Mouse (Mus musculus): ENCODE results near the gene Ifit1bl1. TPM values are rescaled to one million over a fixed set of nuclear protein-coding genes. Genes with fewer than 3 reads are reported as not detected.

Ifit1bl1 gene
- polyA plus RNA-seq, 2 experiments = 0.10 to 0.12 TPM

- H3K27me3 ChIP-seq (ENCODE audit: control insufficient read depth, insufficient read depth, low read length) = no peaks in the 10 kb centered on the region
- no peak within 1 kb of the TSS for H3K27ac ChIP-seq
- no peak for TF ChIP-seq EP300 (IDR thresholded peaks at IDR 0.05; ENCODE audit: low read depth)
- no peak for TF ChIP-seq CTCF (IDR thresholded peaks at IDR 0.05; ENCODE audit: low read depth)
- H3K9ac ChIP-seq (replicated peaks) = no peak within 1 kb of the TSS
- H3K4me3 ChIP-seq (ENCODE audit: insufficient read depth in 1 of 2, low read depth in 2 of 2, low read length in 2 of 2) = peak within 1 kb of the TSS; percentile 2 to 18; a peak in 1 of 4 replicates
- DNase-seq (ENCODE audit: low read depth in 3 of 3, low spot score in 3 of 3) (no peak), ATAC-seq (ENCODE audit: insufficient read depth) (0 out of 2 replicates have a peak, but pooled peaks have one; percentile 17)
- no peaks in the 10 kb centered on the region for H3K36me3 ChIP-seq (replicated peaks; ENCODE audit: control insufficient read depth, insufficient read depth, low read depth)
- H3K4me2 ChIP-seq (ENCODE audit: low read depth) = peak within 1 kb of the TSS; percentile 44
- peaks cover 4 to 9% of the 10 kb centered on the region in 2 experiments for H3K4me1 ChIP-seq (replicated peaks; ENCODE audit: control insufficient read depth in 2 of 2, insufficient read depth in 2 of 2, low read length in 1 of 2)
- 26% methylated on average over 4 of the region's 4 CpGs for WGBS (ENCODE audit: insufficient replicate concordance)
- H3K9me3 ChIP-seq (ENCODE audit: control insufficient read depth, low read length) = no peaks in the 10 kb centered on the region
These were observed 38.9 kb upstream of the Ifit1bl1 start, which contains the start of the genes Ifit1bl2 and Ifit1 for GRCm38 (mm10) chr19:34640623-34641022. Ifit1bl2 (minus strand) TSS chr19:34640743. Ifit1 (plus strand) TSS chr19:34640871.

- H3K4me1 ChIP-seq (replicated peaks; ENCODE audit: control insufficient read depth in 2 of 2, insufficient read depth in 2 of 2, low read length in 1 of 2) = peaks cover 4 to 7% of the 10 kb centered on the region in 2 experiments
- H3K27ac ChIP-seq = no peak overlapping the region
- ATAC-seq (ENCODE audit: insufficient read depth) (peak; percentile 53; the same call in 1 of the 2 replicates), DNase-seq (ENCODE audit: low read depth in 3 of 3, low spot score in 3 of 3) (peak in 1 of 3 experiments; percentile 13)
- H3K4me3 ChIP-seq (ENCODE audit: insufficient read depth in 1 of 2, low read depth in 2 of 2, low read length in 2 of 2) = no peak overlapping the region
- H3K27me3 ChIP-seq (ENCODE audit: control insufficient read depth, insufficient read depth, low read length) = no peaks in the 10 kb centered on the region
- WGBS (ENCODE audit: insufficient replicate concordance) = 6% methylated on average over 3 of the region's 3 CpGs
- TF ChIP-seq CTCF (IDR thresholded peaks at IDR 0.05; ENCODE audit: low read depth) (peak; percentile 75), EP300 (IDR thresholded peaks at IDR 0.05; ENCODE audit: low read depth) (no peak)
- H3K9ac ChIP-seq (replicated peaks) = no peak overlapping the region
- H3K36me3 ChIP-seq (replicated peaks; ENCODE audit: control insufficient read depth, insufficient read depth, low read depth) = no peaks in the 10 kb centered on the region
- no peaks in the 10 kb centered on the region for H3K9me3 ChIP-seq (ENCODE audit: control insufficient read depth, low read length)
- no peak overlapping the region for H3K4me2 ChIP-seq (ENCODE audit: low read depth)
These were observed 35.3 kb upstream of the Ifit1bl1 start for GRCm38 (mm10) chr19:34636933-34637557.

- no peak for ATAC-seq (ENCODE audit: insufficient read depth)
- WGBS (ENCODE audit: insufficient replicate concordance) = 30% methylated on average over 2 of the region's 2 CpGs
- H3K4me1 ChIP-seq (replicated peaks; ENCODE audit: control insufficient read depth in 2 of 2, insufficient read depth in 2 of 2, low read length in 1 of 2) = no peaks in the 10 kb centered on the region; a peak in 1 of 4 replicates
These were observed 31.7 kb upstream of the Ifit1bl1 start for GRCm38 (mm10) chr19:34633484-34633883.

GRCm38 (mm10) chr19:34631487-34631886, 29.7 kb upstream of the Ifit1bl1 start:
- TF ChIP-seq CTCF (IDR thresholded peaks at IDR 0.05; ENCODE audit: low read depth) = no peak
- TF ChIP-seq EP300 (IDR thresholded peaks at IDR 0.05; ENCODE audit: low read depth) = no peak
- DNase-seq (ENCODE audit: low read depth in 3 of 3, low spot score in 3 of 3) (no peak), ATAC-seq (ENCODE audit: insufficient read depth) (no peak)
- H3K36me3 ChIP-seq (replicated peaks; ENCODE audit: control insufficient read depth, insufficient read depth, low read depth) = no peaks in the 10 kb centered on the region
- H3K4me3 ChIP-seq (ENCODE audit: insufficient read depth in 1 of 2, low read depth in 2 of 2, low read length in 2 of 2) = no peak overlapping the region
- no peaks in the 10 kb centered on the region for H3K9me3 ChIP-seq (ENCODE audit: control insufficient read depth, low read length)
- H3K27ac ChIP-seq = no peak overlapping the region
- H3K4me1 ChIP-seq (replicated peaks; ENCODE audit: control insufficient read depth in 2 of 2, insufficient read depth in 2 of 2, low read length in 1 of 2) = no peaks in the 10 kb centered on the region; a peak in 1 of 4 replicates
- no peak overlapping the region for H3K9ac ChIP-seq (replicated peaks)
- H3K4me2 ChIP-seq (ENCODE audit: low read depth) = no peak overlapping the region
- H3K27me3 ChIP-seq (ENCODE audit: control insufficient read depth, insufficient read depth, low read length) = no peaks in the 10 kb centered on the region

More at GRCm38 (mm10) chr19:34633484-34633883, 31.7 kb upstream of the Ifit1bl1 start:
- Histone ChIP-seq H3K9me3 (ENCODE audit: control insufficient read depth, low read length) (no peaks in the 10 kb centered on the region), H3K4me3 (ENCODE audit: insufficient read depth in 1 of 2, low read depth in 2 of 2, low read length in 2 of 2) (no peak overlapping the region), H3K27me3 (ENCODE audit: control insufficient read depth, insufficient read depth, low read length) (no peaks in the 10 kb centered on the region), H3K4me2 (ENCODE audit: low read depth) (no peak overlapping the region), H3K36me3 (replicated peaks; ENCODE audit: control insufficient read depth, insufficient read depth, low read depth) (no peaks in the 10 kb centered on the region), H3K27ac (no peak overlapping the region), H3K9ac (replicated peaks) (no peak overlapping the region)
- TF ChIP-seq EP300 (IDR thresholded peaks at IDR 0.05; ENCODE audit: low read depth) (no peak), CTCF (IDR thresholded peaks at IDR 0.05; ENCODE audit: low read depth) (no peak)
- no peak for DNase-seq (ENCODE audit: low read depth in 3 of 3, low spot score in 3 of 3)

GRCm38 (mm10) chr19:34627496-34627895, 25.7 kb upstream of the Ifit1bl1 start:
- TF ChIP-seq CTCF (IDR thresholded peaks at IDR 0.05; ENCODE audit: low read depth) = no peak
- TF ChIP-seq EP300 (IDR thresholded peaks at IDR 0.05; ENCODE audit: low read depth) = no peak
- Histone ChIP-seq H3K27me3 (ENCODE audit: control insufficient read depth, insufficient read depth, low read length) (no peaks in the 10 kb centered on the region), H3K27ac (no peak overlapping the region), H3K4me3 (ENCODE audit: insufficient read depth in 1 of 2, low read depth in 2 of 2, low read length in 2 of 2) (no peak overlapping the region), H3K9ac (replicated peaks) (no peak overlapping the region), H3K4me2 (ENCODE audit: low read depth) (no peak overlapping the region), H3K36me3 (replicated peaks; ENCODE audit: control insufficient read depth, insufficient read depth, low read depth) (no peaks in the 10 kb centered on the region), H3K9me3 (ENCODE audit: control insufficient read depth, low read length) (no peaks in the 10 kb centered on the region), H3K4me1 (replicated peaks; ENCODE audit: control insufficient read depth in 2 of 2, insufficient read depth in 2 of 2, low read length in 1 of 2) (no peaks in the 10 kb centered on the region; a peak in 1 of 4 replicates)
- 46% methylated on average over 2 of the region's 2 CpGs for WGBS (ENCODE audit: insufficient replicate concordance)
- DNase-seq (ENCODE audit: low read depth in 3 of 3, low spot score in 3 of 3) (no peak), ATAC-seq (ENCODE audit: insufficient read depth) (no peak)
